Mouse (Mus musculus) hindbrain, embryonic 11.5 days (tissue): ENCODE measurements around the gene Entr1. TPM values are rescaled to one million over a fixed set of nuclear protein-coding genes. Genes with fewer than 3 reads are reported as not detected.

Experiments used
- ATAC-seq: fragments of 200-750 bp; cut with Nextera tagmentation; 2 replicates; pipeline ENCODE4 v1.8.0; 2017; ENCODE audit warnings: mild to moderate bottlenecking, moderate TSS enrichment, moderate library complexity; ENCODE audit not compliant: low FRiP score
- DNase-seq: peaks from one replicate; pipeline ENCODE4 v3.0.0-alpha.2; 2015; ENCODE audit warnings: low spot score
- H3K27ac ChIP-seq: fragments of 300-500 bp; sonication (generic); 2 replicates; pipeline ENCODE4 v1.5.1; 2014; ENCODE audit warnings: mild to moderate bottlenecking, low read depth, low read length
- H3K27me3 ChIP-seq: fragments of 300-500 bp; sonication (generic); 2 replicates; pipeline ENCODE4 v1.6.1; 2014; ENCODE audit warnings: mild to moderate bottlenecking, low read length, moderate library complexity, mixed read lengths; ENCODE audit not compliant: control insufficient read depth, insufficient read depth
- H3K36me3 ChIP-seq: fragments of 300-500 bp; sonication (generic); 2 replicates; pipeline ENCODE4 v1.6.1; 2014; ENCODE audit warnings: mild to moderate bottlenecking, low read length, moderate library complexity, mixed read lengths; ENCODE audit not compliant: control insufficient read depth, insufficient read depth
- H3K4me1 ChIP-seq: fragments of 300-500 bp; sonication (generic); replicated peaks from 2 replicates; pipeline ENCODE4 v1.6.1; 2014; ENCODE audit warnings: low read length, mixed read lengths; ENCODE audit not compliant: control insufficient read depth, insufficient read depth
- H3K4me2 ChIP-seq: fragments of 300-500 bp; sonication (generic); replicated peaks from 2 replicates; pipeline ENCODE4 v1.6.1; 2014; ENCODE audit warnings: mild to moderate bottlenecking, low read depth, low read length
- H3K4me3 ChIP-seq: fragments of 300-500 bp; sonication (generic); 2 replicates; pipeline ENCODE4 v1.5.1; 2014; ENCODE audit warnings: low read depth, low read length
- H3K9ac ChIP-seq: fragments of 300-500 bp; sonication (generic); 2 replicates; pipeline ENCODE4 v1.6.1; 2014; ENCODE audit warnings: low read depth, low read length
- H3K9me3 ChIP-seq: fragments of 300-500 bp; sonication (generic); 2 replicates; pipeline ENCODE4 v1.6.1; 2016; ENCODE audit warnings: low read length; ENCODE audit not compliant: control insufficient read depth
- WGBS: fragments of 180-500 bp; shearing (Covaris S2); extraction: QIAGEN DNeasy Blood & Tissue Kit; methylation state at CpG from one replicate; pipeline ENCODE4 v1.1.7; 2014; 5-methylcytosine and 5-hydroxymethylcytosine counted together
- polyA plus RNA-seq: library from polyadenylated mRNA; unstranded; fragments of >200 nt; fragmentation: Nextera tagmentation; extraction: Ambion mirVana; gene quantifications from 2 replicates; pipeline ENCODE4 v1.2.1, GENCODE M21; 2014

The Entr1 gene
- polyA plus RNA-seq, 1 experiment from 2014 or later = 140 TPM

DNA sequence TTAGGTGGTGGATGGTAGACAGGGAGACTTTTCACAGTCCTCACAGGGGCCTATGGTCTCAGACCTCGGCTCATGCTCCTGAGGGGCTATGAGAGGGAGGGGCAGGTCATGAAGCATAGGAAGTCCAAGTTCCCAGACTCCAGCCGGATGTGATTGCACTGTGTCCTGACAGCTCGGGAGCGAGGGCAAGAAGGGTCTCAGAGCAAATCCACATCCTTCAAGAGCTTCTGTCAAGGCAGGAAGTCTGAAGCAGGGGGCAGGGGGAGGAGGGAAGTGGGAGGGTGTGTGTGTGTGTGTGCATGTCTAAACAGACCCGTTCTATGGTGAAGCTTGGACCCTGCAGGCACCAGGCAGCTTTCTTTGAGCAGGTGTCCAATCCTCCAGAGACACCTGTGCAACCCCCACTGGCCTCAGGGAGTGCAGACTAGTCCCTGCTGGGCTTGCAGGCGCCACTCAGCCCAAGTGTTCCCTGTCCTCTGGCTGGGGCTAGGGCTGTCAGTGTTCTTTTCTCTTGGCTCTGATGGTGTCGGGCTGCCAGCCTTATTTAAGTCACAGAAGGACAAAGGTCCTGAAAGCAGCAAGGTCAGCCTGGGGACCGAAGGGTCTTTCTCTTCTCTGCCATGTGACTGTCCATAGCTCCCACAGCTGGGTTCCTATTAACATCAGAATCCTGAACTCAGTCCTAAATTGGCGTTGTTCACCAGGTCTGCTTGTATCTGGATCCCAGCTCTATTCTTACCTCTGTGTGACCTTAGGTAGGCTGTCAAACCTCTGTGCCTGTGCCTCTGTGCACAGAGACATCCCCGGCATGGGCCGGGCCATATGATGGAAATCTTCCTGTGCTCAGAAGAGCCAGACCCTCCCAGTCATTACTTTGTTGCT is 46.3 kb downstream of the Entr1 start:
- Histone ChIP-seq H3K4me1 (no peaks in the 10 kb centered on the region), H3K4me3 (no peak overlapping the region), H3K27me3 (no peaks in the 10 kb centered on the region), H3K9me3 (no peaks in the 10 kb centered on the region), H3K9ac (no peak overlapping the region), H3K27ac (no peak overlapping the region), H3K36me3 (peaks cover 21% of the 10 kb centered on the region), H3K4me2 (no peak overlapping the region)
- 74% methylated on average over 11 of the region's 11 CpGs for WGBS
- no peak for DNase-seq
- no peak for ATAC-seq

DNA sequence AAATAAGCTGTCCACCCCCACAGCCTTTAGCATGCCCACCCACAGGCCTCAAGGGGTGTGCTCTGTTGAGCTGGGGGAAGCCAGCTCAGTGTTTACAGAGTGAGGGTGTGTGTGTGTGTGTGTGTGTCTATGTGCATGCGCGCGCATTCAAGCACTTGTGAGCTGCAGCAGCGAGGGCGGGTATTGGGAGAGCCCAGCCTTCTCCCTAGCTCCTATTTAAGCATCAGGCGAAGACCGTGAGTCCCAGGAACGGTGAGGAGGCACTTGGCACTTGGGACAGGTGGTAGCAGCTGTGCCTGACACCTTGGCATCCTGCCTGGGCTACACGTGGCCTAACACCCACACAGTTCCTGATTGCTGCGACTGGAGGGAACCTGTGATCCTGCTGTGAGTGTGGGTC is 47.1 kb downstream of the Entr1 start:
- H3K9ac ChIP-seq = no peak overlapping the region
- WGBS = 91% methylated on average over 10 of the region's 10 CpGs
- ATAC-seq (no peak), DNase-seq (no peak)
- H3K9me3 ChIP-seq = no peaks in the 10 kb centered on the region
- H3K27me3 ChIP-seq = no peaks in the 10 kb centered on the region
- peaks cover 19% of the 10 kb centered on the region for H3K36me3 ChIP-seq
- no peak overlapping the region for H3K4me3 ChIP-seq
- H3K4me1 ChIP-seq = no peaks in the 10 kb centered on the region
- no peak overlapping the region for H3K4me2 ChIP-seq
- no peak overlapping the region for H3K27ac ChIP-seq

DNA sequence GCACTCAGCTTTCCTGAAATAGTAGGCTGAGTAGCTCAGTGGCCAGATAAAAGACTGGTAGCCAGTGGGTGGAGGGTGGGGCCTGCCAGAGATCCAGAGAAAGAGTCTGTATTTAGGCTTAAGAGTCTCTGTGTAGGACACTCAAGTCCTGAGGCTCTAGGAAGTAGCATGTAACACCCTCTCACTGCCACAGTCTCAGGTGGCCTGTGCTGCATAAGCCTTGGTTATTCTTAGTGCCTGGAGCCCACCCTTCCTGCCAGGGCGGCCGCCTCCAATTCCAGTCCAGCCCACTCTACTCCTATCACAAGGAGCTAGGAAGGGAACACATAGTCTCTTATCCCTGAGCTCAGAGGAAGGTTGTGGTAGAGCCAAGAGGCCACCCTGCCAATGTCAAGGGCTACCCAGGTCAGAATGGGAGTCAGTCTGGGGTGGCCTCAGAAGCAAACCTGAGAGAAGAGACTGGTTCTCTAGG is 47.6 kb downstream of the Entr1 start:
- H3K4me3 ChIP-seq = no peak overlapping the region
- 87% methylated on average over 2 of the region's 2 CpGs for WGBS
- no peak overlapping the region for H3K27ac ChIP-seq
- no peak overlapping the region for H3K4me2 ChIP-seq
- H3K36me3 ChIP-seq = peaks cover 16% of the 10 kb centered on the region
- DNase-seq (no peak), ATAC-seq (no peak)
- H3K9ac ChIP-seq = no peak overlapping the region
- H3K9me3 ChIP-seq = no peaks in the 10 kb centered on the region
- no peaks in the 10 kb centered on the region for H3K4me1 ChIP-seq
- no peaks in the 10 kb centered on the region for H3K27me3 ChIP-seq

DNA sequence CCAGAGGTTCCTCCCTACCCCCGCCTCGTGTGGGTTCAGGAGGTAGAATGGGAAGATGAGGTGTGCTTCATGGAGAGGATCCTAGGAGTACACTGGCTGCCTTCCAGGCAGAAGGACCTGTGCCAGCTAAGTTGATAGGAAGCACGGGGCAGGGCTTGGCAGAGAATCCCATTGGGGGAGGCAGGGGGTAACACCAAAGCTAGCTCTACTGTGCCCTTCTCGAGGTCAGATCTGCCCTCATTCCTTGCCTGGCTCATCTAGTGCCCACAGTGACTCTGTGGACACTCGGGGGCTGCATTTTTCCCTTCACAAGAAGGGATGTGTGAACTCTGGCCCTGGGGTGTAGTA is 49.9 kb downstream of the Entr1 start:
- ATAC-seq (no peak), DNase-seq (no peak)
- no peak overlapping the region for H3K9ac ChIP-seq
- no peaks in the 10 kb centered on the region for H3K9me3 ChIP-seq
- H3K36me3 ChIP-seq = peaks cover 13% of the 10 kb centered on the region
- no peak overlapping the region for H3K4me2 ChIP-seq
- no peaks in the 10 kb centered on the region for H3K4me1 ChIP-seq
- no peak overlapping the region for H3K4me3 ChIP-seq
- H3K27ac ChIP-seq = no peak overlapping the region
- 90% methylated on average over 5 of the region's 5 CpGs for WGBS
- H3K27me3 ChIP-seq = no peaks in the 10 kb centered on the region

DNA sequence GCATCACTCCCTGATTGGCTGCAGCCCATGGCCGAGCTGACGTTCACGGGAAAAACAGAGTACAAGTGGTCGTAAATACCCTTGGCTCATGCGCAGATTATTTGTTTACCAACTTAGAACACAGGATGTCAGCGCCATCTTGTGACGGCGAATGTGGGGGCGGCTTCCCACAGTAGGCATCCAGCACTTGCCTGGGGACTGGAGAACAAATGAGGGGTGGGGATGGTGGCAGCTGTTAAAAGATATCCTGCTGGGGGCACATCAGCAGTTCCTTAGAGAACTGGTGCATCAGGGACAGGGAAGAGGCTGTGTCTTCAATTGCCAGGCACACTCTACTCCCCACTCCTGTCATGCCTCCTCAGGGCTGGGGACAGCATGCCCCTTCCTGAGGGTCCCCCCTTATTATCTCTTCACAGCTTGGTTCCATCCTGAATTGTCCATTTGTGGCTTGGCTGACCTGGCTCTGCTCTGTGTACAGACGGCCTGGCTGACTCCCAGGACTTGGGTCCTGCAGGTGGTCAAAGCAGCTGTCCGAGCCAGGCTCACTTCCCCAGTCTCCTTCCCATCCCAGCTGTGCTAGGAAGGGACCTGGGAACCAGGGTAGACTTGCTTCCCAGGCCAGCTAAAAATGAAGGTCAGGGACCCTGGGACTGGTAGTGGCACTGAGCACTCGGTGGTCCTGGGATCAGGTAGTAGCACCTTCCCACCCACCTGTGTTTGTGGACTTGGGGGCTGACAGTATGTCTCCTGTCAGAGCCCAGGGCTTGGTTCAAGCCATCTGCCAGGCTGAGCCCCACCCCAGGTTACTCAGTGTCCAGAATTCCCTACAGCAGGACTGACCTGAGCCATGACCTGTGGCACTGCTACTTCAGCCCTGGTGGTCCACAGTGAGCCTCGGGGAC is 50.6 kb downstream of the Entr1 start:
- Histone ChIP-seq H3K4me1 (no peaks in the 10 kb centered on the region), H3K9ac (no peak overlapping the region), H3K4me2 (no peak overlapping the region), H3K27me3 (no peaks in the 10 kb centered on the region), H3K9me3 (no peaks in the 10 kb centered on the region), H3K4me3 (no peak overlapping the region), H3K27ac (no peak overlapping the region), H3K36me3 (peaks cover 11% of the 10 kb centered on the region)
- 77% methylated on average over 8 of the region's 13 CpGs for WGBS
- no peak for ATAC-seq
- no peak for DNase-seq

Other genes with a start within 250 kb of the Entr1 start
- gene Lhx3, start 181.0 kb downstream of the Entr1 start, polyA plus RNA-seq = 6.1 and 7.4 TPM in 2 replicates
- gene Qsox2, start 151.8 kb downstream of the Entr1 start, polyA plus RNA-seq = 15.8 and 16.7 TPM in 2 replicates
- 0.07 and 0.19 TPM in 2 replicates for gene Ccdc187, start 94.8 kb downstream of the Entr1 start, polyA plus RNA-seq
- 46.9 and 48.5 TPM in 2 replicates for gene Gpsm1, start 73.8 kb downstream of the Entr1 start, polyA plus RNA-seq
- 27.3 and 29.6 TPM in 2 replicates for gene Dnlz, start 37.2 kb downstream of the Entr1 start, polyA plus RNA-seq
- 0.21 and 0.36 TPM in 2 replicates for gene Card9, start 28.4 kb downstream of the Entr1 start, polyA plus RNA-seq
- gene Snapc4, start 8.7 kb downstream of the Entr1 start, polyA plus RNA-seq = 22.1 and 23.6 TPM in 2 replicates
- gene Pmpca, start within 50 bp of the Entr1 start, polyA plus RNA-seq = 94.4 and 108 TPM in 2 replicates
- gene Inpp5e, start 19.9 kb upstream of the Entr1 start, polyA plus RNA-seq = 23.1 and 23.9 TPM in 2 replicates
- 29.6 and 31.2 TPM in 2 replicates for gene Sec16a, start 55.9 kb upstream of the Entr1 start, polyA plus RNA-seq
- 48.9 and 66.8 TPM in 2 replicates for gene Notch1, start 127.3 kb upstream of the Entr1 start, polyA plus RNA-seq
- gene Egfl7, start 190.7 kb upstream of the Entr1 start, polyA plus RNA-seq = 62.7 and 65.2 TPM in 2 replicates
- gene Gm20532, start 197.3 kb upstream of the Entr1 start, polyA plus RNA-seq = not detected in 2 replicates
- gene Agpat2, start 215.1 kb upstream of the Entr1 start, polyA plus RNA-seq = 7.3 and 7.5 TPM in 2 replicates
- 38.4 and 45.5 TPM in 2 replicates for gene Fam69b, start 239.1 kb upstream of the Entr1 start, polyA plus RNA-seq